Mouse (Mus musculus) heart, adult 2 months (tissue): ENCODE measurements around the gene Grk5. TPM values are rescaled to one million over a fixed set of nuclear protein-coding genes. Genes with fewer than 3 reads are reported as not detected.

Experiments
- DNase-seq, 2 experiments: peaks; one replicate each; pipeline ENCODE4 v3.0.0; 2021
- H3K27ac ChIP-seq: fragments of 200-600 bp; 2 replicates; pipeline ENCODE4 v1.8.1; 2022
- H3K27me3 ChIP-seq: fragments of 200-500 bp; 2 replicates; pipeline ENCODE4 v1.6.1; 2012; ENCODE audit warnings: mild to moderate bottlenecking, low read length, inconsistent platforms, mixed read lengths; ENCODE audit not compliant: control insufficient read depth, insufficient read depth
- H3K36me3 ChIP-seq: fragments of 200-500 bp; 2 replicates; pipeline ENCODE4 v1.6.1; 2012; ENCODE audit warnings: low read length, inconsistent platforms; ENCODE audit not compliant: control insufficient read depth, insufficient read depth
- H3K4me1 ChIP-seq: fragments of 200-500 bp; 2 replicates; pipeline ENCODE4 v1.6.1; 2011; ENCODE audit warnings: low read length; ENCODE audit not compliant: control insufficient read depth, insufficient read depth
- H3K4me3 ChIP-seq: fragments of 200-600 bp; 2 replicates; pipeline ENCODE4 v1.8.1; 2022
- H3K79me2 ChIP-seq: fragments of 200-500 bp; replicated peaks from 2 replicates; pipeline ENCODE4 v1.6.1; 2012; ENCODE audit warnings: mild to moderate bottlenecking, inconsistent platforms, low read length, moderate library complexity, mixed read lengths; ENCODE audit not compliant: control insufficient read depth, insufficient read depth
- H3K9ac ChIP-seq: fragments of 200-500 bp; 2 replicates; pipeline ENCODE4 v1.6.1; 2012; ENCODE audit warnings: low read depth, mild to moderate bottlenecking, control low read depth, inconsistent platforms, low read length, mixed read lengths
- CTCF ChIP-seq: fragments of 200-600 bp; IDR thresholded peaks from 2 replicates; pipeline ENCODE4 v1.8.1; 2022; ENCODE audit warnings: antibody characterized with exemption, mild to moderate bottlenecking, moderate library complexity
- EP300 ChIP-seq: fragments of 200-500 bp; IDR thresholded peaks from 2 replicates; pipeline ENCODE4 v1.6.1; 2011; ENCODE audit warnings: low read depth, low read length, control low read depth; ENCODE audit not compliant: insufficient read depth
- POLR2A ChIP-seq: fragments of 200-500 bp; IDR thresholded peaks from 2 replicates; pipeline ENCODE4 v1.6.1; 2011; ENCODE audit warnings: mild to moderate bottlenecking, low read depth, low read length, control low read depth; ENCODE audit not compliant: insufficient read depth
- WGBS: fragments of 180-500 bp; shearing (Covaris S2); methylation state at CpG from one replicate; pipeline ENCODE4 v1.1.7; 2018; 5-methylcytosine and 5-hydroxymethylcytosine counted together
- intact Hi-C: fragments of 180-260 bp; cut with DNase I; formaldehyde crosslinking; loops from one replicate; pipeline ENCODE4 v1.15.1; 2025
- polyA plus RNA-seq: library from polyadenylated mRNA; depleted of rRNA; stranded (reverse); fragments of >200 nt; gene quantifications from 2 replicates; pipeline ENCODE4 v1.2.3, GENCODE M21; 2012
- total RNA-seq, 2 experiments: library from RNA; stranded (reverse); gene quantifications; 2 replicates each; pipeline ENCODE4 v1.2.3; 2021

Gene Grk5
- total and polyA plus RNA-seq, 3 experiments = 4.1 to 32.4 (median 25.1) TPM

- TF ChIP-seq CTCF = no peak
- no peak for TF ChIP-seq EP300
- TF ChIP-seq POLR2A = no peak
- WGBS = 85% methylated on average over 5 of the region's 5 CpGs
- H3K4me3 ChIP-seq = no peak overlapping the region
- H3K4me1 ChIP-seq = peaks cover 3% of the 10 kb centered on the region
- peaks cover 18% of the 10 kb centered on the region for H3K36me3 ChIP-seq
- H3K27ac ChIP-seq = no peak overlapping the region
- H3K9ac ChIP-seq = no peak overlapping the region
- no peaks in the 10 kb centered on the region for H3K27me3 ChIP-seq
- no peak for DNase-seq
- intact Hi-C loops = no loop called here
- peaks cover 1% of the 10 kb centered on the region; the same call in 1 of the 2 replicates for H3K79me2 ChIP-seq
These were observed 100.2 kb downstream of the Grk5 start for GRCm38 (mm10) chr19:60989766-60990165.

- intact Hi-C loops = no loop called here
- peaks cover 32% of the 10 kb centered on the region for H3K36me3 ChIP-seq
- no peak overlapping the region for H3K9ac ChIP-seq
- no peak overlapping the region for H3K4me3 ChIP-seq
- no peak for TF ChIP-seq CTCF
- TF ChIP-seq EP300 = peak; percentile 47; the same call in 1 of the 2 replicates
- H3K27ac ChIP-seq = peak overlapping the region; percentile 67
- peak in 1 of 2 experiments; percentile 42 for DNase-seq
- peaks cover 6% of the 10 kb centered on the region for H3K4me1 ChIP-seq
- 52% methylated on average over 3 of the region's 3 CpGs for WGBS
- H3K27me3 ChIP-seq = no peaks in the 10 kb centered on the region
- peaks cover 1% of the 10 kb centered on the region; the same call in 1 of the 2 replicates for H3K79me2 ChIP-seq
These were observed 104.7 kb downstream of the Grk5 start for GRCm38 (mm10) chr19:60994214-60994613.

- peaks cover 8% of the 10 kb centered on the region for H3K4me1 ChIP-seq
- intact Hi-C loops = no loop called here
- H3K27ac ChIP-seq = peak overlapping the region; percentile 67
- H3K36me3 ChIP-seq = peaks cover 29% of the 10 kb centered on the region
- TF ChIP-seq EP300 (no peak), CTCF (no peak), POLR2A (no peak)
- WGBS = 46% methylated on average over 2 of the region's 2 CpGs
- DNase-seq = no peak
- no peaks in the 10 kb centered on the region for H3K27me3 ChIP-seq
- H3K9ac ChIP-seq = no peak overlapping the region
- H3K79me2 ChIP-seq = peaks cover 1% of the 10 kb centered on the region; the same call in 1 of the 2 replicates
- H3K4me3 ChIP-seq = no peak overlapping the region
These were observed 105.3 kb downstream of the Grk5 start for GRCm38 (mm10) chr19:60994845-60995244.

- peaks cover 1% of the 10 kb centered on the region; the same call in 1 of the 2 replicates for H3K79me2 ChIP-seq
- H3K27ac ChIP-seq = peak overlapping the region; percentile 73
- 66% methylated on average over 4 of the region's 4 CpGs for WGBS
- DNase-seq = peak in 1 of 2 experiments; percentile 45
- no peak overlapping the region for H3K9ac ChIP-seq
- H3K36me3 ChIP-seq = peaks cover 27% of the 10 kb centered on the region
- no peaks in the 10 kb centered on the region for H3K27me3 ChIP-seq
- intact Hi-C loops = no loop called here
- H3K4me3 ChIP-seq = no peak overlapping the region
- no peak for TF ChIP-seq EP300
- no peak for TF ChIP-seq CTCF
- no peak for TF ChIP-seq POLR2A
- peaks cover 10% of the 10 kb centered on the region for H3K4me1 ChIP-seq
These were observed 108.2 kb downstream of the Grk5 start for GRCm38 (mm10) chr19:60997784-60998183.

- Histone ChIP-seq H3K4me1 (peaks cover 7% of the 10 kb centered on the region), H3K79me2 (no peaks in the 10 kb centered on the region; the same call in 1 of the 2 replicates), H3K9ac (no peak overlapping the region), H3K4me3 (no peak overlapping the region), H3K36me3 (peaks cover 18% of the 10 kb centered on the region), H3K27ac (peak overlapping the region; percentile 73; the same call in 1 of the 2 replicates), H3K27me3 (no peaks in the 10 kb centered on the region)
- intact Hi-C loops = no loop called here
- peak; percentile 15 to 40 for DNase-seq
- 40% methylated on average over 2 of the region's 2 CpGs for WGBS
- TF ChIP-seq POLR2A = no peak
- no peak for TF ChIP-seq EP300
- no peak for TF ChIP-seq CTCF
These were observed 110.1 kb downstream of the Grk5 start for GRCm38 (mm10) chr19:60999652-61000051.

- H3K27ac ChIP-seq = no peak overlapping the region
These were observed 111.4 kb downstream of the Grk5 start for GRCm38 (mm10) chr19:61000958-61001357.

More at GRCm38 (mm10) chr19:61000958-61001357, 111.4 kb downstream of the Grk5 start:
- 98% methylated on average over 2 of the region's 2 CpGs for WGBS
- H3K36me3 ChIP-seq = peaks cover 14% of the 10 kb centered on the region
- H3K9ac ChIP-seq = no peak overlapping the region
- TF ChIP-seq CTCF (no peak), EP300 (no peak), POLR2A (no peak)
- H3K79me2 ChIP-seq = no peaks in the 10 kb centered on the region
- no peak for DNase-seq
- no peaks in the 10 kb centered on the region for H3K27me3 ChIP-seq
- no peak overlapping the region for H3K4me3 ChIP-seq
- H3K4me1 ChIP-seq = peaks cover 7% of the 10 kb centered on the region
- intact Hi-C loops = no loop called here
